17 mouse cellular contexts compared by ENCODE assay signal in genomic region chr11:115641664-115642036, GRCm38 (mm10). TPM values are rescaled to one million over a fixed set of nuclear protein-coding genes. Genes with fewer than 3 reads are reported as not detected.
DNase-seq lines count a peak whose midpoint lies in the region; ATAC-seq and TF ChIP-seq lines count a peak whose summit lies in the region.
"Had no signal": no experiment of that assay in that cellular context is flagged by ENCODE, and none has a peak within 500 bp of the region (broad histone marks: within the 10 kb centered on the region; RNA-seq: fewer than 3 reads in every experiment).

No protein-coding gene starts in this region.

- peak overlapping the region; percentile 74 for H3K4me3 ChIP-seq in megakaryocyte, embryonic 14.5 days (replicated peaks)
- no peak overlapping the region for H3K4me3 ChIP-seq in ES-E14 (ENCODE audit: insufficient read depth in 1 of 2, low read depth in 1 of 2, low read length in 2 of 2, poor library complexity in 1 of 2, severe bottlenecking in 1 of 2)
- H3K4me3 ChIP-seq in embryonic fibroblast, embryonic 13.5 days (ENCODE audit: insufficient read depth, low read length) = no peak overlapping the region
- H3K4me3 ChIP-seq: embryonic facial prominence, embryonic 15.5 days; intestine, embryonic 15.5 days; limb, embryonic 13.5 days; midbrain, embryonic 13.5 days; neural tube, embryonic 13.5 days had no signal

- no peak for ATAC-seq in megakaryocyte, adult 5-6 weeks (ENCODE audit: poor library complexity, severe bottlenecking)
- ATAC-seq in megakaryocyte-erythroid progenitor cell, adult 5-6 weeks (replicated peaks; ENCODE audit: low FRiP score, low TSS enrichment, poor library complexity, severe bottlenecking) = peak; percentile 40
- ATAC-seq: intestine, embryonic 15.5 days; midbrain, embryonic 13.5 days had no signal

- no peak for TF ChIP-seq POLR2A in embryonic fibroblast, embryonic 13.5 days (IDR thresholded peaks at IDR 0.05; ENCODE audit: low read depth, low read length)

- peaks cover 73% of the 10 kb centered on the region for H3K4me1 ChIP-seq in megakaryocyte, embryonic 14.5 days
- H3K4me1 ChIP-seq in ES-E14 (ENCODE audit: control insufficient read depth in 2 of 2, insufficient read depth in 2 of 2, low read length in 2 of 2, poor library complexity in 1 of 2) = peaks cover 8 to 40% of the 10 kb centered on the region in 2 experiments
- peaks cover 9% of the 10 kb centered on the region for H3K4me1 ChIP-seq in embryonic fibroblast, embryonic 13.5 days (ENCODE audit: control insufficient read depth, insufficient read depth, low read length)
- H3K4me1 ChIP-seq: embryonic facial prominence, embryonic 15.5 days; limb, embryonic 13.5 days; midbrain, embryonic 13.5 days; neural tube, embryonic 13.5 days had no signal

- no peaks in the 10 kb centered on the region for H3K9me3 ChIP-seq in megakaryocyte, embryonic 14.5 days
- no peaks in the 10 kb centered on the region for H3K9me3 ChIP-seq in ES-E14 (ENCODE audit: control insufficient read depth, insufficient read depth, low read depth, low read length)
- H3K9me3 ChIP-seq: embryonic facial prominence, embryonic 15.5 days; intestine, embryonic 15.5 days; limb, embryonic 13.5 days; midbrain, embryonic 13.5 days; neural tube, embryonic 13.5 days had no signal

- no peak overlapping the region; the same call in 1 of the 2 replicates for H3K9ac ChIP-seq in ES-E14 (ENCODE audit: insufficient read depth, low read depth, low read length, poor library complexity, severe bottlenecking)
- H3K9ac ChIP-seq: embryonic facial prominence, embryonic 15.5 days; hindbrain, embryonic 14.5 days; intestine, embryonic 15.5 days; limb, embryonic 13.5 days; midbrain, embryonic 13.5 days; neural tube, embryonic 13.5 days had no signal

- TF ChIP-seq CTCF in embryonic fibroblast, embryonic 13.5 days (IDR thresholded peaks at IDR 0.05; ENCODE audit: borderline replicate concordance, insufficient read depth, low read length) = no peak

- H3K36me3 ChIP-seq in megakaryocyte, embryonic 14.5 days (replicated peaks; ENCODE audit: low read length) = peaks cover 42% of the 10 kb centered on the region
- peaks cover 10% of the 10 kb centered on the region; the same call in 1 of the 2 replicates for H3K36me3 ChIP-seq in ES-E14 (ENCODE audit: control insufficient read depth, insufficient read depth, low read length, poor library complexity, severe bottlenecking)

- H3K27me3 ChIP-seq in megakaryocyte, embryonic 14.5 days (replicated peaks) = no peaks in the 10 kb centered on the region
- H3K27me3 ChIP-seq: embryonic facial prominence, embryonic 15.5 days; intestine, embryonic 15.5 days; limb, embryonic 13.5 days; midbrain, embryonic 13.5 days; neural tube, embryonic 13.5 days had no signal

- H3K27ac ChIP-seq in ES-E14 (ENCODE audit: insufficient read depth, low read depth, low read length, poor library complexity, severe bottlenecking) = peak overlapping the region; percentile 35; the same call in 1 of the 2 replicates
- 0 out of 2 replicates have a peak overlapping the region, but pooled peaks have one; percentile 4 for H3K27ac ChIP-seq in embryonic fibroblast, embryonic 13.5 days (ENCODE audit: insufficient read depth, low read length)
- H3K27ac ChIP-seq: embryonic facial prominence, embryonic 15.5 days; hindbrain, embryonic 14.5 days; intestine, embryonic 15.5 days; limb, embryonic 13.5 days; midbrain, embryonic 13.5 days; neural tube, embryonic 13.5 days had no signal

- no peak for DNase-seq in ES-E14 (ENCODE audit: low read depth, low spot score)
- DNase-seq in right cerebral cortex, adult 2 months (ENCODE audit: low spot score in 2 of 2) = no peak
- DNase-seq in layer of hippocampus, adult 8-10 months (ENCODE audit: low spot score in 2 of 2) = no peak
- DNase-seq: cerebellum, adult 9-11 months; gastrocnemius, postnatal 10 days; heart, postnatal 36 days; lung, adult 2 months had no signal

- in situ Hi-C loops in ES-E14 (cut with MboI; ENCODE audit: low sequenced_read_pairs in 2 of 2, unreplicated experiment in 2 of 2) = no loop called here

TF ChIP-seq in ES-E14, 5 proteins besides CTCF, POLR2A, EP300 and RAD21:
- TF ChIP-seq ZC3H11A (IDR thresholded peaks at IDR 0.05; ENCODE audit: borderline replicate concordance, low read depth, low read length) (no peak), HCFC1 (IDR thresholded peaks at IDR 0.05; ENCODE audit: borderline replicate concordance, insufficient read depth, low read length) (no peak), MAFK (IDR thresholded peaks at IDR 0.05; ENCODE audit: insufficient read depth, low read depth, low read length) (no peak), ZNF384 (IDR thresholded peaks at IDR 0.05; ENCODE audit: low read depth, low read length) (no peak), CHD2 (IDR thresholded peaks at IDR 0.05; ENCODE audit: low read depth, low read length) (no peak)

RNA-seq across cellular contexts. Expression of gene Slc25a19, which starts 13.6 kb away (rescaled TPM):
- polyA plus RNA-seq in megakaryocyte, embryonic 14.5 days (2012; ENCODE audit: insufficient read depth, low replicate concordance) = 10.5 and 20.5 TPM in 2 replicates
- total RNA-seq in megakaryocyte, adult 5-6 weeks (2015) = 5.7 and 8.0 TPM in 2 replicates
- total RNA-seq in megakaryocyte, adult 5-6 weeks (2017) = 13.7 and 25.5 TPM in 2 replicates
- 22.6 and 23.6 TPM in 2 replicates for total RNA-seq in ES-E14 (2012; rRNA removed)
- 13.6 and 14.0 TPM in 2 replicates for polyA plus RNA-seq in embryonic fibroblast, embryonic 13.5 days (2011; ENCODE audit: insufficient read length, low read depth, missing spikeins)
- 20.5 and 32.1 TPM in 2 replicates for total RNA-seq in megakaryocyte-erythroid progenitor cell, adult 5-6 weeks (2014; fragmentation: Nextera tagmentation)
- total RNA-seq in megakaryocyte-erythroid progenitor cell, adult 5-6 weeks (2017) = 14.2 and 19.6 TPM in 2 replicates
- 10 to 100 TPM; 55.6 to 81.3 (median 64.7) TPM for total RNA-seq in layer of hippocampus, adult 8-10 months (2022)

RNA-seq across cellular contexts. Expression of gene Mif4gd, which starts 28.9 kb away (rescaled TPM):
- 9.6 and 15.5 TPM in 2 replicates for polyA plus RNA-seq in megakaryocyte, embryonic 14.5 days (2012; ENCODE audit: insufficient read depth, low replicate concordance)
- 23.6 and 28.0 TPM in 2 replicates for total RNA-seq in megakaryocyte, adult 5-6 weeks (2015)
- total RNA-seq in megakaryocyte, adult 5-6 weeks (2017) = 20.2 and 24.4 TPM in 2 replicates
- total RNA-seq in ES-E14 (2012; rRNA removed) = 63.8 and 85.6 TPM in 2 replicates
- 22.3 and 26.6 TPM in 2 replicates for polyA plus RNA-seq in embryonic fibroblast, embryonic 13.5 days (2011; ENCODE audit: insufficient read length, low read depth, missing spikeins)
- total RNA-seq in megakaryocyte-erythroid progenitor cell, adult 5-6 weeks (2014; fragmentation: Nextera tagmentation) = 54.6 and 55.4 TPM in 2 replicates
- total RNA-seq in megakaryocyte-erythroid progenitor cell, adult 5-6 weeks (2017) = 29.3 and 45.4 TPM in 2 replicates
- total RNA-seq in layer of hippocampus, adult 8-10 months (2022) = 10 to 100 TPM; 16.5 to 22.5 (median 17.9) TPM

RNA-seq across cellular contexts. Expression of gene Gga3, which starts 37.8 kb away (rescaled TPM):
- polyA plus RNA-seq in megakaryocyte, embryonic 14.5 days (2012; ENCODE audit: insufficient read depth, low replicate concordance) = 44.0 and 58.2 TPM in 2 replicates
- 30.8 and 34.0 TPM in 2 replicates for total RNA-seq in megakaryocyte, adult 5-6 weeks (2015)
- 24.0 and 34.2 TPM in 2 replicates for total RNA-seq in megakaryocyte, adult 5-6 weeks (2017)
- total RNA-seq in ES-E14 (2012; rRNA removed) = 31.7 and 39.7 TPM in 2 replicates
- 17.0 and 30.3 TPM in 2 replicates for polyA plus RNA-seq in embryonic fibroblast, embryonic 13.5 days (2011; ENCODE audit: insufficient read length, low read depth, missing spikeins)
- 53.5 and 69.9 TPM in 2 replicates for total RNA-seq in megakaryocyte-erythroid progenitor cell, adult 5-6 weeks (2014; fragmentation: Nextera tagmentation)
- total RNA-seq in megakaryocyte-erythroid progenitor cell, adult 5-6 weeks (2017) = 21.6 and 67.6 TPM in 2 replicates
- 100 to 1,000 TPM in 2 of 4 experiments, 10 to 100 TPM in 2; 91.9 to 121 (median 102) TPM for total RNA-seq in layer of hippocampus, adult 8-10 months (2022)

RNA-seq across cellular contexts. Expression of gene Mrps7, which starts 37.9 kb away (rescaled TPM):
- polyA plus RNA-seq in megakaryocyte, embryonic 14.5 days (2012; ENCODE audit: insufficient read depth, low replicate concordance) = 13.8 and 37.9 TPM in 2 replicates
- total RNA-seq in megakaryocyte, adult 5-6 weeks (2015) = 29.0 and 30.2 TPM in 2 replicates
- 11.7 and 29.8 TPM in 2 replicates for total RNA-seq in megakaryocyte, adult 5-6 weeks (2017)
- 51.6 and 74.9 TPM in 2 replicates for total RNA-seq in ES-E14 (2012; rRNA removed)
- polyA plus RNA-seq in embryonic fibroblast, embryonic 13.5 days (2011; ENCODE audit: insufficient read length, low read depth, missing spikeins) = 31.0 and 36.5 TPM in 2 replicates
- total RNA-seq in megakaryocyte-erythroid progenitor cell, adult 5-6 weeks (2014; fragmentation: Nextera tagmentation) = 55.7 and 76.8 TPM in 2 replicates
- 40.5 and 67.1 TPM in 2 replicates for total RNA-seq in megakaryocyte-erythroid progenitor cell, adult 5-6 weeks (2017)
- 10 to 100 TPM; 49.1 to 55.3 (median 52.6) TPM for total RNA-seq in layer of hippocampus, adult 8-10 months (2022)
